Mouse (Mus musculus) liver, embryonic 11.5 days (tissue): ENCODE measurements around the gene Pclaf. TPM values are rescaled to one million over a fixed set of nuclear protein-coding genes. Genes with fewer than 3 reads are reported as not detected.

ENCODE experiments used
- ATAC-seq: fragments of 200-750 bp; cut with Nextera tagmentation; replicated peaks from 2 replicates; pipeline ENCODE4 v1.8.0; 2017; ENCODE audit warnings: moderate number of reproducible peaks, mild to moderate bottlenecking, moderate TSS enrichment, moderate library complexity; ENCODE audit not compliant: low FRiP score
- DNase-seq: peaks from one replicate; pipeline ENCODE4 v3.0.0-alpha.2; 2017; ENCODE audit warnings: low spot score
- H3K27ac ChIP-seq: fragments of 300-500 bp; sonication (generic); 2 replicates; pipeline ENCODE4 v1.5.1; 2014; ENCODE audit warnings: mild to moderate bottlenecking, low read depth, low read length, control low read depth
- H3K27me3 ChIP-seq: fragments of 300-500 bp; sonication (generic); replicated peaks from 2 replicates; pipeline ENCODE4 v1.6.1; 2014; ENCODE audit warnings: low read length, mixed read lengths; ENCODE audit not compliant: control insufficient read depth, insufficient read depth
- H3K36me3 ChIP-seq: fragments of 300-500 bp; sonication (generic); 2 replicates; pipeline ENCODE4 v1.6.1; 2014; ENCODE audit warnings: mild to moderate bottlenecking, low read length, moderate library complexity, mixed read lengths; ENCODE audit not compliant: control insufficient read depth, insufficient read depth
- H3K4me1 ChIP-seq: fragments of 300-500 bp; sonication (generic); replicated peaks from 2 replicates; pipeline ENCODE4 v1.6.1; 2014; ENCODE audit warnings: low read length, mixed read lengths; ENCODE audit not compliant: control insufficient read depth, insufficient read depth
- H3K4me2 ChIP-seq: fragments of 300-500 bp; sonication (generic); 2 replicates; pipeline ENCODE4 v1.6.1; 2014; ENCODE audit warnings: mild to moderate bottlenecking, control low read depth, moderate library complexity
- H3K4me3 ChIP-seq: fragments of 300-500 bp; sonication (generic); 2 replicates; pipeline ENCODE4 v1.5.1; 2014; ENCODE audit warnings: low read depth, low read length, control low read depth
- H3K9ac ChIP-seq: fragments of 300-500 bp; sonication (generic); 2 replicates; pipeline ENCODE4 v1.6.1; 2014; ENCODE audit warnings: low read depth, low read length, control low read depth
- H3K9me3 ChIP-seq: fragments of 300-500 bp; sonication (generic); 2 replicates; pipeline ENCODE4 v1.6.1; 2016; ENCODE audit warnings: low read length, inconsistent platforms, mixed read lengths; ENCODE audit not compliant: control insufficient read depth
- WGBS: fragments of 180-500 bp; shearing (Covaris S2); extraction: QIAGEN DNeasy Blood & Tissue Kit; methylation state at CpG from one replicate; pipeline ENCODE4 v1.1.7; 2014; 5-methylcytosine and 5-hydroxymethylcytosine counted together
- polyA plus RNA-seq: library from polyadenylated mRNA; unstranded; fragments of >200 nt; fragmentation: Nextera tagmentation; extraction: Ambion mirVana; gene quantifications from 2 replicates; pipeline ENCODE4 v1.2.1, GENCODE M21; 2014

The Pclaf gene
- 181 and 192 TPM in 2 replicates for polyA plus RNA-seq

GRCm38 (mm10) chr9:65890143-65890628 is at the start of gene Pclaf:
Gene Pclaf (plus strand): TSS chr9:65890237.
- Histone ChIP-seq H3K9ac (peak within 1 kb of the TSS; percentile 77), H3K4me3 (peak within 1 kb of the TSS; percentile 66), H3K4me2 (peak within 1 kb of the TSS; percentile 69), H3K27me3 (no peaks in the 10 kb centered on the region), H3K9me3 (no peaks in the 10 kb centered on the region), H3K4me1 (peaks cover 5% of the 10 kb centered on the region; the same call in 1 of the 2 replicates), H3K36me3 (peaks cover 14% of the 10 kb centered on the region; the same call in 1 of the 2 replicates), H3K27ac (peak within 1 kb of the TSS; percentile 19; the same call in 1 of the 2 replicates)
- ATAC-seq: peak; percentile 91
- WGBS: under 1% methylated on average over 21 of the region's 21 CpGs
- DNase-seq: peak; percentile 78

- no peak overlapping the region for H3K4me2 ChIP-seq
- 86% methylated on average over 7 of the region's 7 CpGs for WGBS
- no peaks in the 10 kb centered on the region for H3K9me3 ChIP-seq
- no peaks in the 10 kb centered on the region for H3K27me3 ChIP-seq
- 0 out of 2 replicates have a peak, but pooled peaks cover 4% of the 10 kb centered on the region for H3K4me1 ChIP-seq
- no peak overlapping the region for H3K4me3 ChIP-seq
- no peak overlapping the region for H3K27ac ChIP-seq
- no peaks in the 10 kb centered on the region; the same call in 1 of the 2 replicates for H3K36me3 ChIP-seq
- DNase-seq (no peak), ATAC-seq (no peak)
- no peak overlapping the region for H3K9ac ChIP-seq
Observed at GRCm38 (mm10) chr9:65844421-65845165, 45.4 kb upstream of the Pclaf start.

GRCm38 (mm10) chr9:65848154-65848553 is 41.9 kb upstream of the Pclaf start:
- Histone ChIP-seq H3K27ac (no peak overlapping the region), H3K9me3 (no peaks in the 10 kb centered on the region), H3K4me1 (0 out of 2 replicates have a peak, but pooled peaks cover 4% of the 10 kb centered on the region), H3K36me3 (peaks cover 7% of the 10 kb centered on the region), H3K27me3 (no peaks in the 10 kb centered on the region), H3K4me3 (no peak overlapping the region), H3K4me2 (no peak overlapping the region), H3K9ac (no peak overlapping the region)
- ATAC-seq (no peak), DNase-seq (no peak)

- 28% methylated on average over 1 of the region's 1 CpGs for WGBS
- no peaks in the 10 kb centered on the region for H3K27me3 ChIP-seq
- peaks cover 10% of the 10 kb centered on the region for H3K36me3 ChIP-seq
- H3K4me2 ChIP-seq: no peak overlapping the region
- 0 out of 2 replicates have a peak, but pooled peaks cover 4% of the 10 kb centered on the region for H3K4me1 ChIP-seq
- no peak overlapping the region for H3K4me3 ChIP-seq
- DNase-seq (no peak), ATAC-seq (no peak)
- no peak overlapping the region for H3K9ac ChIP-seq
- H3K9me3 ChIP-seq: no peaks in the 10 kb centered on the region
- no peak overlapping the region for H3K27ac ChIP-seq
Observed at GRCm38 (mm10) chr9:65850203-65850602, 39.8 kb upstream of the Pclaf start.

- H3K4me3 ChIP-seq: no peak overlapping the region
- no peak overlapping the region for H3K4me2 ChIP-seq
- no peak overlapping the region for H3K9ac ChIP-seq
- no peaks in the 10 kb centered on the region for H3K27me3 ChIP-seq
- H3K4me1 ChIP-seq: no peaks in the 10 kb centered on the region
- ATAC-seq (no peak), DNase-seq (no peak)
- no peak overlapping the region for H3K27ac ChIP-seq
- 58% methylated on average over 1 of the region's 1 CpGs for WGBS
- no peaks in the 10 kb centered on the region for H3K9me3 ChIP-seq
- H3K36me3 ChIP-seq: peaks cover 14% of the 10 kb centered on the region; the same call in 1 of the 2 replicates
Observed at GRCm38 (mm10) chr9:65859656-65860055, 30.4 kb upstream of the Pclaf start.

GRCm38 (mm10) chr9:65884564-65885315 is 5.3 kb upstream of the Pclaf start:
- H3K4me2 ChIP-seq: peak overlapping the region; percentile 65
- under 1% methylated on average over 37 of the region's 37 CpGs for WGBS
- peak; percentile 87 for DNase-seq
- no peaks in the 10 kb centered on the region for H3K4me1 ChIP-seq
- ATAC-seq: peak; percentile 97
- no peaks in the 10 kb centered on the region; the same call in 1 of the 2 replicates for H3K36me3 ChIP-seq
- H3K27me3 ChIP-seq: no peaks in the 10 kb centered on the region
- H3K27ac ChIP-seq: peak overlapping the region; percentile 71
- peak overlapping the region; percentile 79 for H3K9ac ChIP-seq
- no peaks in the 10 kb centered on the region for H3K9me3 ChIP-seq
- H3K4me3 ChIP-seq: peak overlapping the region; percentile 72

- WGBS: 9% methylated on average over 5 of the region's 5 CpGs
- no peak overlapping the region for H3K27ac ChIP-seq
- peak; percentile 33 for DNase-seq
Observed at GRCm38 (mm10) chr9:65891126-65891525, 1.1 kb downstream of the Pclaf start.

GRCm38 (mm10) chr9:65896977-65897376 is 6.9 kb downstream of the Pclaf start:
- no peak overlapping the region for H3K4me3 ChIP-seq
- no peaks in the 10 kb centered on the region for H3K4me1 ChIP-seq
- H3K27ac ChIP-seq: no peak overlapping the region
- no peak for DNase-seq
- H3K36me3 ChIP-seq: peaks cover 35% of the 10 kb centered on the region
- 89% methylated on average over 2 of the region's 2 CpGs for WGBS
- H3K9ac ChIP-seq: no peak overlapping the region
- H3K27me3 ChIP-seq: no peaks in the 10 kb centered on the region
- ATAC-seq: no peak
- H3K9me3 ChIP-seq: no peaks in the 10 kb centered on the region
- no peak overlapping the region for H3K4me2 ChIP-seq

More at GRCm38 (mm10) chr9:65891126-65891525, 1.1 kb downstream of the Pclaf start:
- Histone ChIP-seq H3K4me3 (peak overlapping the region; percentile 66), H3K36me3 (peaks cover 18% of the 10 kb centered on the region; the same call in 1 of the 2 replicates), H3K4me1 (peaks cover 5% of the 10 kb centered on the region; the same call in 1 of the 2 replicates), H3K9me3 (no peaks in the 10 kb centered on the region), H3K27me3 (no peaks in the 10 kb centered on the region), H3K9ac (peak overlapping the region; percentile 77), H3K4me2 (peak overlapping the region; percentile 69)
- no peak for ATAC-seq
